8 mouse cellular contexts compared by ENCODE assay signal in genomic region chr13:23466911-23467310, GRCm38 (mm10). TPM values are rescaled to one million over a fixed set of nuclear protein-coding genes. Genes with fewer than 3 reads are reported as not detected.
DNase-seq lines count a peak whose midpoint lies in the region; ATAC-seq and TF ChIP-seq lines count a peak whose summit lies in the region.

No protein-coding gene starts in this region.

- H3K4me1 ChIP-seq in heart, embryonic 13.5 days: peaks cover 25% of the 10 kb centered on the region
- H3K4me1 ChIP-seq in kidney, embryonic 16.5 days (ENCODE audit: insufficient read depth, low read length): peaks cover 15% of the 10 kb centered on the region
- H3K4me1 ChIP-seq in liver, adult 2 months (ENCODE audit: control insufficient read depth, insufficient read depth, low read length): peaks cover 13% of the 10 kb centered on the region
- peaks cover 16% of the 10 kb centered on the region for H3K4me1 ChIP-seq in neural tube, embryonic 12.5 days

- no peak for ATAC-seq in heart, embryonic 13.5 days (ENCODE audit: extremely low read depth, insufficient number of reproducible peaks, low FRiP score, low TSS enrichment)
- ATAC-seq in kidney, embryonic 16.5 days (ENCODE audit: low FRiP score, low TSS enrichment): peak; percentile 68; the same call in 1 of the 2 replicates
- peak; percentile 22; the same call in 1 of the 2 replicates for ATAC-seq in neural tube, embryonic 12.5 days (ENCODE audit: low FRiP score, low read depth)

- no peak overlapping the region for H3K27ac ChIP-seq in heart, embryonic 13.5 days (replicated peaks)
- no peak overlapping the region for H3K27ac ChIP-seq in kidney, embryonic 16.5 days (ENCODE audit: low read length)
- H3K27ac ChIP-seq in liver, adult 2 months (replicated peaks; ENCODE audit: insufficient read depth, low read depth, low read length): no peak overlapping the region
- H3K27ac ChIP-seq in neural tube, embryonic 12.5 days: no peak overlapping the region

- no peaks in the 10 kb centered on the region for H3K36me3 ChIP-seq in heart, embryonic 13.5 days
- no peaks in the 10 kb centered on the region for H3K36me3 ChIP-seq in kidney, embryonic 16.5 days (ENCODE audit: insufficient read depth, low read length)
- no peaks in the 10 kb centered on the region for H3K36me3 ChIP-seq in liver, adult 2 months (ENCODE audit: control insufficient read depth, insufficient read depth, low read length)
- H3K36me3 ChIP-seq in neural tube, embryonic 12.5 days: no peaks in the 10 kb centered on the region

- TF ChIP-seq CTCF in liver, adult 2 months (IDR thresholded peaks at IDR 0.05; ENCODE audit: low read depth, low read length): no peak

- no peak for TF ChIP-seq POLR2A in liver, adult 2 months (IDR thresholded peaks at IDR 0.05; ENCODE audit: extremely low read depth, insufficient read depth, low read length)

- peak overlapping the region; percentile 20 for H3K4me2 ChIP-seq in heart, embryonic 13.5 days
- H3K4me2 ChIP-seq in kidney, embryonic 16.5 days (replicated peaks; ENCODE audit: low read depth, low read length): no peak overlapping the region
- no peak overlapping the region for H3K4me2 ChIP-seq in neural tube, embryonic 12.5 days (replicated peaks)

- no peaks in the 10 kb centered on the region for H3K9me3 ChIP-seq in heart, embryonic 13.5 days
- H3K9me3 ChIP-seq in kidney, embryonic 16.5 days (ENCODE audit: low read length): no peaks in the 10 kb centered on the region
- no peaks in the 10 kb centered on the region for H3K9me3 ChIP-seq in neural tube, embryonic 12.5 days

- peak; percentile 77 for DNase-seq in CD4-positive helper T cell, adult 2 months (ENCODE audit: low read depth, low spot score)
- peak; percentile 80 for DNase-seq in WW6 (ENCODE audit: low read depth, low spot score)
- peak; percentile 85 for DNase-seq in embryo, embryonic 11.5 days (ENCODE audit: low read depth, low spot score)
- DNase-seq in liver, adult 2 months (ENCODE audit: extremely low read depth, low read depth, low spot score): peak; percentile 82
- DNase-seq in thymus, postnatal 10 days (ENCODE audit: low spot score in 2 of 2): peak; percentile 68 to 80

- no peaks in the 10 kb centered on the region for H3K27me3 ChIP-seq in heart, embryonic 13.5 days (replicated peaks)
- no peaks in the 10 kb centered on the region for H3K27me3 ChIP-seq in kidney, embryonic 16.5 days (ENCODE audit: insufficient read depth, low read length)
- no peaks in the 10 kb centered on the region for H3K27me3 ChIP-seq in liver, adult 2 months (ENCODE audit: control insufficient read depth, insufficient read depth, low read length)
- H3K27me3 ChIP-seq in neural tube, embryonic 12.5 days (replicated peaks): 0 out of 2 replicates have a peak, but pooled peaks cover 6% of the 10 kb centered on the region

- H3K4me3 ChIP-seq in heart, embryonic 13.5 days: no peak overlapping the region
- H3K4me3 ChIP-seq in kidney, embryonic 16.5 days (ENCODE audit: low read length): no peak overlapping the region; the same call in 1 of the 2 replicates
- H3K4me3 ChIP-seq in liver, adult 2 months (ENCODE audit: insufficient read depth, low read depth, low read length): no peak overlapping the region
- no peak overlapping the region for H3K4me3 ChIP-seq in neural tube, embryonic 12.5 days

- WGBS in heart, embryonic 13.5 days: 4% methylated on average over 9 of the region's 9 CpGs
- 4% methylated on average over 9 of the region's 9 CpGs for WGBS in kidney, embryonic 16.5 days
- 5% methylated on average over 9 of the region's 9 CpGs for WGBS in liver, adult 2 months
- under 1% methylated on average over 9 of the region's 9 CpGs for WGBS in neural tube, embryonic 12.5 days

- H3K79me2 ChIP-seq in liver, adult 2 months (ENCODE audit: control insufficient read depth, insufficient read depth, low read length): no peaks in the 10 kb centered on the region

- H3K9ac ChIP-seq in heart, embryonic 13.5 days: no peak overlapping the region
- H3K9ac ChIP-seq in kidney, embryonic 16.5 days (replicated peaks; ENCODE audit: low read length): no peak overlapping the region
- H3K9ac ChIP-seq in liver, adult 2 months (ENCODE audit: low read depth, low read length): no peak overlapping the region
- no peak overlapping the region for H3K9ac ChIP-seq in neural tube, embryonic 12.5 days

RNA-seq across cellular contexts. Expression of gene Btn1a1, which starts 1.2 kb away (rescaled TPM):
- polyA plus RNA-seq in heart, embryonic 13.5 days (2015; fragmentation: Nextera tagmentation; extraction: Ambion mirVana): 1.1 and 2.2 TPM in 2 replicates
- polyA plus RNA-seq in kidney, embryonic 16.5 days (2015; fragmentation: Nextera tagmentation; extraction: Ambion mirVana): 0.08 and 0.11 TPM in 2 replicates
- not detected in 2 replicates for total RNA-seq in liver, adult 2 months (2014; rRNA removed)
- polyA plus RNA-seq in liver, adult 2 months (2012; rRNA removed): not detected in 2 replicates
- not detected in 2 replicates for polyA plus RNA-seq in neural tube, embryonic 12.5 days (2016; fragmentation: Nextera tagmentation; extraction: Ambion mirVana)

RNA-seq across cellular contexts. Expression of gene Btn2a2, which starts 21.7 kb away (rescaled TPM):
- 0.45 and 0.82 TPM in 2 replicates for polyA plus RNA-seq in heart, embryonic 13.5 days (2015; fragmentation: Nextera tagmentation; extraction: Ambion mirVana)
- polyA plus RNA-seq in kidney, embryonic 16.5 days (2015; fragmentation: Nextera tagmentation; extraction: Ambion mirVana): 0.50 and 0.54 TPM in 2 replicates
- not detected in 2 replicates for total RNA-seq in liver, adult 2 months (2014; rRNA removed)
- not detected in 2 replicates for polyA plus RNA-seq in liver, adult 2 months (2012; rRNA removed)
- 0.23 and 0.31 TPM in 2 replicates for polyA plus RNA-seq in neural tube, embryonic 12.5 days (2016; fragmentation: Nextera tagmentation; extraction: Ambion mirVana)

RNA-seq across cellular contexts. Expression of gene Abt1, which starts 43.2 kb away (rescaled TPM):
- polyA plus RNA-seq in heart, embryonic 13.5 days (2015; fragmentation: Nextera tagmentation; extraction: Ambion mirVana): 8.5 and 8.7 TPM in 2 replicates
- polyA plus RNA-seq in kidney, embryonic 16.5 days (2015; fragmentation: Nextera tagmentation; extraction: Ambion mirVana): 13.7 and 14.6 TPM in 2 replicates
- 3.5 and 3.7 TPM in 2 replicates for total RNA-seq in liver, adult 2 months (2014; rRNA removed)
- polyA plus RNA-seq in liver, adult 2 months (2012; rRNA removed): 2.1 TPM in 2 replicates
- polyA plus RNA-seq in neural tube, embryonic 12.5 days (2016; fragmentation: Nextera tagmentation; extraction: Ambion mirVana): 11.4 TPM in 2 replicates
